Mouse (Mus musculus) forebrain, embryonic 14.5 days (tissue): ENCODE data around the gene Traf3ip1. TPM values are rescaled to one million over a fixed set of nuclear protein-coding genes. Genes with fewer than 3 reads are reported as not detected.
"Not testable (repeated sequence)": the region's sequence is repeated elsewhere in the genome, so short reads cannot be mapped to it uniquely, and the experiment has no call there.

Experiments used
- ATAC-seq: fragments of 200-750 bp; cut with Nextera tagmentation; 2 replicates; pipeline ENCODE4 v1.8.0; 2017; ENCODE audit warnings: mild to moderate bottlenecking, moderate library complexity
- DNase-seq: peaks from one replicate; pipeline ENCODE4 v3.0.0-alpha.2; 2015; ENCODE audit warnings: low spot score
- H3K27ac ChIP-seq: fragments of 300-500 bp; sonication (generic); 2 replicates; pipeline ENCODE4 v1.5.1; 2014; ENCODE audit warnings: low read depth, mild to moderate bottlenecking, control low read depth, low read length, moderate library complexity
- H3K27me3 ChIP-seq: fragments of 300-500 bp; sonication (generic); replicated peaks from 2 replicates; pipeline ENCODE4 v1.6.1; 2014; ENCODE audit warnings: low read length, control low read depth, mixed read lengths; ENCODE audit not compliant: control insufficient read depth, insufficient read depth
- H3K36me3 ChIP-seq: fragments of 300-500 bp; sonication (generic); 2 replicates; pipeline ENCODE4 v1.6.1; 2014; ENCODE audit warnings: low read length, control low read depth; ENCODE audit not compliant: control insufficient read depth, insufficient read depth
- H3K4me1 ChIP-seq: fragments of 300-500 bp; sonication (generic); 2 replicates; pipeline ENCODE4 v1.6.1; 2014; ENCODE audit warnings: antibody characterized with exemption, low read length, control low read depth; ENCODE audit not compliant: control insufficient read depth, insufficient read depth
- H3K4me2 ChIP-seq: fragments of 300-500 bp; sonication (generic); 2 replicates; pipeline ENCODE4 v1.6.1; 2014; ENCODE audit warnings: mild to moderate bottlenecking, control low read depth, low read length
- H3K4me3 ChIP-seq: fragments of 300-500 bp; sonication (generic); 2 replicates; pipeline ENCODE4 v1.5.1; 2014; ENCODE audit warnings: low read depth, low read length, control low read depth
- H3K9ac ChIP-seq: fragments of 300-500 bp; sonication (generic); 2 replicates; pipeline ENCODE4 v1.6.1; 2014; ENCODE audit warnings: mild to moderate bottlenecking, low read length, control low read depth, moderate library complexity
- H3K9me3 ChIP-seq: fragments of 300-500 bp; sonication (generic); replicated peaks from 2 replicates; pipeline ENCODE4 v1.6.1; 2016; ENCODE audit warnings: low read length, control low read depth, mixed read lengths; ENCODE audit not compliant: control insufficient read depth
- WGBS: fragments of 180-500 bp; shearing (Covaris S2); extraction: QIAGEN DNeasy Blood & Tissue Kit; methylation state at CpG from one replicate; pipeline ENCODE4 v1.1.7; 2014; 5-methylcytosine and 5-hydroxymethylcytosine counted together
- polyA plus RNA-seq: library from polyadenylated mRNA; unstranded; fragments of >200 nt; fragmentation: Nextera tagmentation; extraction: Ambion mirVana; gene quantifications from 2 replicates; pipeline ENCODE4 v1.2.1, GENCODE M21; 2014

Gene Traf3ip1
- polyA plus RNA-seq, 1 experiment from 2014 or later = 6.5 TPM

- peak overlapping the region; percentile 74 for H3K4me2 ChIP-seq
- 48% methylated on average over 7 of the region's 7 CpGs for WGBS
- ATAC-seq (no peak), DNase-seq (no peak)
- H3K27ac ChIP-seq = 0 out of 2 replicates have a peak overlapping the region, but pooled peaks have one; percentile 54
- peak overlapping the region; percentile 61 for H3K9ac ChIP-seq
- H3K4me1 ChIP-seq = peaks cover 26% of the 10 kb centered on the region
- no peaks in the 10 kb centered on the region for H3K27me3 ChIP-seq
- no peaks in the 10 kb centered on the region for H3K9me3 ChIP-seq
- H3K36me3 ChIP-seq = no peaks in the 10 kb centered on the region
- peak overlapping the region; percentile 66 for H3K4me3 ChIP-seq
Observed at GRCm38 (mm10) chr1:91460069-91460468, 34.4 kb upstream of the Traf3ip1 start.

GRCm38 (mm10) chr1:91460564-91460963 is 33.9 kb upstream of the Traf3ip1 start:
- DNase-seq (no peak), ATAC-seq (no peak)
- no peak overlapping the region for H3K4me3 ChIP-seq
- H3K27ac ChIP-seq = no peak overlapping the region
- H3K9me3 ChIP-seq = no peaks in the 10 kb centered on the region
- peaks cover 23% of the 10 kb centered on the region for H3K4me1 ChIP-seq
- no peak overlapping the region for H3K9ac ChIP-seq
- 35% methylated on average over 4 of the region's 4 CpGs for WGBS
- H3K36me3 ChIP-seq = no peaks in the 10 kb centered on the region
- no peak overlapping the region for H3K4me2 ChIP-seq
- no peaks in the 10 kb centered on the region for H3K27me3 ChIP-seq

- no peaks in the 10 kb centered on the region for H3K36me3 ChIP-seq
- H3K9me3 ChIP-seq = no peaks in the 10 kb centered on the region
- WGBS = 90% methylated on average over 13 of the region's 13 CpGs
- no peak overlapping the region for H3K27ac ChIP-seq
- DNase-seq = no peak
- H3K4me3 ChIP-seq = no peak overlapping the region
- H3K4me2 ChIP-seq = no peak overlapping the region
- peaks cover 13% of the 10 kb centered on the region for H3K4me1 ChIP-seq
- no peak overlapping the region for H3K9ac ChIP-seq
- no peaks in the 10 kb centered on the region for H3K27me3 ChIP-seq
- no peak for ATAC-seq
Observed at GRCm38 (mm10) chr1:91463336-91463995, 31.0 kb upstream of the Traf3ip1 start.

- ATAC-seq (no peak), DNase-seq (peak; percentile 60)
- H3K9me3 ChIP-seq = no peaks in the 10 kb centered on the region
- no peaks in the 10 kb centered on the region for H3K27me3 ChIP-seq
- no peak overlapping the region for H3K9ac ChIP-seq
- peaks cover 11% of the 10 kb centered on the region for H3K4me1 ChIP-seq
- no peak overlapping the region for H3K4me2 ChIP-seq
- no peaks in the 10 kb centered on the region for H3K36me3 ChIP-seq
- H3K4me3 ChIP-seq = no peak overlapping the region
- H3K27ac ChIP-seq = no peak overlapping the region
- WGBS = 15% methylated on average over 5 of the region's 5 CpGs
Observed at GRCm38 (mm10) chr1:91464436-91464835, 30.0 kb upstream of the Traf3ip1 start.

GRCm38 (mm10) chr1:91465244-91465643 is 29.2 kb upstream of the Traf3ip1 start:
- no peak overlapping the region for H3K4me2 ChIP-seq
- no peak for DNase-seq
- peaks cover 4% of the 10 kb centered on the region for H3K4me1 ChIP-seq
- H3K9ac ChIP-seq = no peak overlapping the region
- no peaks in the 10 kb centered on the region for H3K36me3 ChIP-seq
- H3K4me3 ChIP-seq = no peak overlapping the region
- no peak overlapping the region for H3K27ac ChIP-seq
- ATAC-seq = no peak
- H3K9me3 ChIP-seq = no peaks in the 10 kb centered on the region
- no peaks in the 10 kb centered on the region for H3K27me3 ChIP-seq
- WGBS = 11% methylated on average over 1 of the region's 1 CpGs

GRCm38 (mm10) chr1:91466186-91466585 is 28.3 kb upstream of the Traf3ip1 start:
- DNase-seq (no peak), ATAC-seq (no peak)
- Histone ChIP-seq H3K27me3 (no peaks in the 10 kb centered on the region), H3K27ac (no peak overlapping the region), H3K4me2 (no peak overlapping the region), H3K4me1 (peaks cover 3% of the 10 kb centered on the region; the same call in 1 of the 2 replicates), H3K36me3 (no peaks in the 10 kb centered on the region), H3K9ac (no peak overlapping the region), H3K9me3 (no peaks in the 10 kb centered on the region), H3K4me3 (no peak overlapping the region)
- 85% methylated on average over 6 of the region's 6 CpGs for WGBS

DNA sequence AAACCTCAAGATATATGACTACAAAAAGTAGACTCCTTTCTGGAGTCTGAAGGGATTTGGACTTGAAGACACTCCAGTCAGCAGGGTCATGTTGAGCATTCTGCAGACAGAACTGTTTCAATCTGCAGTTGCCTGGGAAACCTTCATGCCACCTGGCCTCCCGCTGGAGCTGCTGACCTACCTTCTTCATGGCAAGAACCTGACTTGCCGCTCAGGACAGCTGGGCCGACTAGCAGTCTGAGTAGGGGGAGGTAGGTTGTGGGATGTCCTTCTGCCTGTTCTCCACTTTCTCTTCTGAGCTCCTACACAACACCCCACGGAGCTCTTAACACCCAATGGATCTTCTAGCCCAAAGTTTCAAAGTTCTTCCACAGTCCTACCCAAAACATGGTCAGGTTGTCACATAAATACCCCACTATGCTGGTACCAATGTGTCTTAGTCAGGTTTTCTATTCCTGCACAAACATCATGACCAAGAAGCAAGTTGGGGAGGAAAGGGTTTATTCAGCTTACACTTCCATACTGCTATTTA is 24.5 kb upstream of the Traf3ip1 start:
- H3K36me3 ChIP-seq = no peaks in the 10 kb centered on the region
- H3K9ac ChIP-seq = no peak overlapping the region
- WGBS = 87% methylated on average over 4 of the region's 4 CpGs
- no peak for ATAC-seq
- H3K4me1 ChIP-seq = no peaks in the 10 kb centered on the region
- no peak overlapping the region for H3K4me3 ChIP-seq
- H3K27ac ChIP-seq = no peak overlapping the region
- no peaks in the 10 kb centered on the region for H3K27me3 ChIP-seq
- no peak overlapping the region for H3K4me2 ChIP-seq
- no peaks in the 10 kb centered on the region for H3K9me3 ChIP-seq
- DNase-seq = no peak

- H3K36me3 ChIP-seq, H3K9me3 ChIP-seq, H3K4me1 ChIP-seq, ATAC-seq, H3K4me2 ChIP-seq, DNase-seq, H3K4me3 ChIP-seq, H3K27ac ChIP-seq, H3K27me3 ChIP-seq, H3K9ac ChIP-seq: not testable (repeated sequence)
- 94% methylated on average over 8 of the region's 13 CpGs for WGBS
Observed at GRCm38 (mm10) chr1:91478145-91478544, 16.3 kb upstream of the Traf3ip1 start.

DNA sequence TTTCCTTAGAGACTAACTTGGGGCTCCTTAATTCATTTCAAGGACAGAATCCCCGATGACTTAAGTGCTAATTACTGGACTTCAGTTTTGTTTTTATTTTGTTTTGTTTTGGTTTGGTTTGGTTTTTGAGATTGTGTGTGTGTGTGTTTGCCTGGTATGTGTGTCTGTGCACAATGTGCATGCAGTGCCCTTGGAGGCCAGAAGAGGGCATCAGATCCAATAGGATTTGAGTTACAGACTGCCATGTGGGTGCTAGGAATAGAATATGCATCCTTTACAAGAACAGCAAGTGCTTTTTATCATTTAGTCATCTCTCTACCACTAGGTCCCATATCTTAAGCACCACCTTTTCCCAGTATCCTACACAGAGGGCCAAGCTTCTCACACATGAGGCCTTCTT is 15.5 kb upstream of the Traf3ip1 start:
- Histone ChIP-seq H3K4me2 (no peak overlapping the region), H3K27me3 (no peaks in the 10 kb centered on the region), H3K36me3 (no peaks in the 10 kb centered on the region), H3K9me3 (no peaks in the 10 kb centered on the region), H3K4me3 (no peak overlapping the region), H3K27ac (no peak overlapping the region), H3K4me1 (no peaks in the 10 kb centered on the region), H3K9ac (no peak overlapping the region)
- no peak for ATAC-seq
- 100% methylated on average over 1 of the region's 1 CpGs for WGBS
- DNase-seq = no peak
